Mouse (Mus musculus): ENCODE results near the gene Cmtm2b.

Cmtm2b gene

DNA sequence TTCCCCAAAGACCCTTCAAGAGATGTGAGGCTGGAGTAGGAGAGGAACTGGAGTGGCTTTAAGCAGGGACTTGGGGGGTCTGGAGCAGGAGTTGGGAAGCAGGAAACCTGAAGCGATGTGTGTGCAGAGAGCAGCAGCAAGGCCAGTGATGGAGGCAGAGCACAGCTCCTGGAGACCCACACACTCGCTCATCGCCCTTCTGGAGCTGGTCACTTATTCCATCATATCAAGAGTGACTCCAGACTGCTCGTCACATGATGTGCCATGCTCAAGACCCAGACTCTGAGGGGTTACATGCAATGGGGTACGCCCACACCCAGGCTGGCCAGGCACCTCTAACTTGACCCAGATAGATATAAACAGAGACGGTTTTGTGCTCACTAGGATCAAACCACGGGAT, 58.2 kb downstream of the Cmtm2b start:
- in situ Hi-C loops (cut with MboI) = no loop called here

Data from mature B cell (primary cell).